Mouse (Mus musculus) thymus, postnatal 4 days (tissue): ENCODE results near the gene Radil.
A peak's percentile ranks its signal among the peaks of the same experiment; 100 is the strongest.

ENCODE experiments used
- DNase-seq: peaks from one replicate; pipeline ENCODE4 v3.0.0; 2021

Radil gene

DNA sequence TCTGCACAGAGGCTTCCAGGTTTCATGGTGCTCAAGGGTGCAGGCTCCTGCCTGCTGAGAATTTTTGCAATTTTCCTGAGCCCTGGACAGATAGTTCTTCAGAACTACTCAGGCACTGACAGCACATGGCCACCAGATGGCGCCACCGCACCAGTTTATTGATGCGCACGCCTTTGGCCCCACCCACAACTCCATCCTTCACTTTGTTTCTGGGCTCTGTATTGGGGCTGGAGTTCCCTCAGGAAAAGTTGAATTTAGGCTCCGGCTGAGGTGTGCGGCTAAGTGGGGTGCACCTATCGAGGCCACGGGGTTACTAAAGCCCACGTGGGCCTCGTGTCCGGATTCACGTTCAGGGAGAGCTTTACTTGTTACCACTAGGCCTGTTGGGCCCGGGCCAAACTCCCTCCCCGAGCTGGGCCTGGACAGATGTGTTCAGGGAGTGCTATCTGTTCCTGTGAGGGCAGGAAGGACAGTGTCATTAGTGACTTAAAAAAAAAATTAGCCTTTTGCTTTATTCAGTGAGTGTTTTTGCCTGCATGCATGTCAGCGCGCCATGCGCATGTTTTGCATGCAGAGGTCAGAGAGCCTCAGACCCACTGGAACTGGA lies 72.0 kb downstream of the Radil start:
- peak; percentile 90 for DNase-seq

DNA sequence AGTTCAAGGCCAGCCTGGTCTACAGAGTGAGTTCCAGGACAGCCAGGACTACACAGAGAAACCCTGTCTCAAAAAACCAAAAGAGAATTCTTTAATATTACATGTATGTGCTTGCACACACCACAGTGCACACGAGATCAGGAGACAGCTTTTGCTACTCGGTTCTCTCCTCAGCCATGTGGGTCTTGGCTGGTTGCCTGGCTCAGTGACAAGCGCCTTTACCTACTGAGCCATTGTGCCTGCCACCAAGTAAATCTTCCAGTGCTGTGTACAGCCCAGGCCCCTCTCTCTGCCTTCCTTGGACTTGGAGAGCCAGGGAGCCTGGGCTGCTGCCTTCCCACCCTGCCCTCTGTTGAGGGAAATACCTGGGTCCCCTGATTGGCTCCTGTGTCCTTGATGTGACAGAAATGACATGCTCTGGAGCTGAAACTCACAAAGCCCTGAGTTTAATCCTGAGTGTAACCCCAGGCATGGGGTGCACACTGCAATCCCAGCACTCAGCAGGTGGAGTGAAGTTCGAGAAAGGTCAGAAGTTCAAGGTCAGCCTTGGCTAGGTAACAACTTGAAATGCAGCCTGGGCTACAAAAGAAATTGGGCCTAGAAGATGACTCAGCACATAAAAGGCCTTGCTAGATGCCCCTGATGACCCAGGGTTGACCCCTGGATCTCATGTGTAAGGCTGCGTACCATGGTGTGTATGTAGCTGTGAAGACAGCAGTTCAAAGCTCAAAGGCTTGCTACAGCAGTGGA lies 72.9 kb downstream of the Radil start:
- no peak for DNase-seq

DNA sequence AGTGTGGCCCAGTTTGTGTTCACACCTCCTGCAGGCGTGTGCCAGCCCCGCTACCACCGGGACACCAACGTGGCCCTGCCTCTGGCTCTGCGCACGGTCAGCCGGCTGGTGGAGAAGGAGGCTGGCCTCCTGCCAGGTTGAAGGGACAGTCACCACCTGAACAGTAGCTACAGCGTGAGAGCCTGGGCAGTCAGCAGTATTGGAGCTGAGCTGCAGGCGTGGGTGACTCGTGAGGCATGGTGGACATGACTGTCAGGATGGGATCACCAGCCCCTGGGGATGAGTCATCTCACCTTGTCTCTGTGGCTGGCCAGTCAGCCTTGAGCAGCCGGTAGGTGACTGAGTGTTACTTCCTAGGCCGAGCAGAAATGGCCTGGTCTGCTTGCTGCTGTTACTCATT lies 73.6 kb downstream of the Radil start:
- no peak for DNase-seq

DNA sequence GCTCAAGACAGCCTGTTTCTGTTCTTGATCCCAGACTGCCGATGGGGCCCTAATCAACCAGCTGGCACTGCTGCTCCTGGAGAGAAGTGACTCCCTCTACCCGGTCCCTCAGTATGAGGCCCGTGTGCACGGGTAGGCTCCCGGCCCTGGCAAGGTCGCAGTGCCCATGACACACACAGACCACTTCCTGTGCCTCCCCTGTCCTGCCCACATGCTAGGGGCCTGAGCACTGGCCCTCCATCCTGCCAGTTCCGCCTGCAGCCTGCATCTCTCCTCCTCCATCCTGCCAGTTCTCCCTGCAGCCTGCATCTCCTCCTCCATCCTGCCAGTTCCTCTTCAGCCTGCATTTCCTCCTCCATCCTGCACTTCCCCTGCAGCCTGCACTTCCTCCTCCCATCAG lies 75.2 kb downstream of the Radil start:
- DNase-seq: no peak

DNA sequence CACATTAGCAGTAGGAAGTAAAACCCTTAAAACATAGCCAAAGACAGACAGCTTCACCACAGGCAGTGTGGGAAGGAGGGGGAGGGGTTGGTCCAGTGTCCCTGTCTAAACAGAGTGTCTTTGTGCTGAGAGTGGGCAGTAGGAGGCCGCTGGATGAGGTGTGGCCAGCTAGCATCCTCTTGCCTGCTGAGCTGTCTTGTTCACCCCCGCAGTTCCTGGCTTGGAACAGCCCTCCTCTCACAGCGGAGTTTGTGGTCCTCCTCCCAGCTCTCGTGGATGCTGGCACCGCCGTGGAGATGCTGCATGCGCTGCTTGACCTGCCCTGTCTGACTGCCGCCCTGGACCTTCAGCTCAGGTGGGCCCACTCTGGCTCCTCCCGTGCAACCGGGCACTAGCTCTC lies 77.2 kb downstream of the Radil start:
- no peak for DNase-seq

DNA sequence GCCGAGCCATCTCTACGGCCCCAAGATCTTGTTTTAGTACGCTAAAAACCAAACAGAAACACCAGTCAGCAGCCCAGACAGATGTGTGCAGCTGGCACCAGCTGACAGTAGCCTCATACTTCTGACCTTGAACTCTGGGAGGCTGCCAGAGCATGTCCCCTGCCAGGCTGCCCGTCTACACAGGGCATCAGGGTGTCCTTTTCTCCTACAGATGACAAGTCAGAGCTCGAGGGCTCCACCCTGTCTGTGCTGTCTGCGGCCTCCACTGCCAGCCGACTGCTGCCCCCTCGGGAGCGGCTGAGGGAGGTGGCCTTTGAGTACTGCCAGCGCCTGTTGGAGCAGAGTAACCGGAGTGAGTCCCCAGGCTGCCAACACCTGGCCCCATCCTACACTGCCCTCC lies 81.1 kb downstream of the Radil start:
- DNase-seq: no peak

DNA sequence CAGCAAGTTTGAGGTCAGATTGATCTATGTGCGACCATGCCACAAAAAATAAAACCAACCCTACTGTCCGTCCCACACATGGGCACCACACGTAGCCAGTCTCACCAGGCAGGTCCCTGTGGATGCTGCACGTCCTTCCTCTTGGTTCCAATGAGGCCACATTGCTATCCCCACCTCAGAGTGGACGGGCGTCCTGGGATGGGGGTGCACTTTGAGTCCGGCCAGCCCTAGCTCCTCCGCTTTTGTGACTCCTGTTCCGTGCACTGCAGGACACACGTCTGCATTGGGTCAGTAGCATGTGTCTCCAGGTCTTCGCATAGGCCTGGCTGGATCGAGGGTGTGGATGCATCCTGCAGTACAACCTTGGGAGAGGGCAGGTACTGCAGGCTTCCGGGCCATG lies 82.5 kb downstream of the Radil start:
- no peak for DNase-seq

DNA sequence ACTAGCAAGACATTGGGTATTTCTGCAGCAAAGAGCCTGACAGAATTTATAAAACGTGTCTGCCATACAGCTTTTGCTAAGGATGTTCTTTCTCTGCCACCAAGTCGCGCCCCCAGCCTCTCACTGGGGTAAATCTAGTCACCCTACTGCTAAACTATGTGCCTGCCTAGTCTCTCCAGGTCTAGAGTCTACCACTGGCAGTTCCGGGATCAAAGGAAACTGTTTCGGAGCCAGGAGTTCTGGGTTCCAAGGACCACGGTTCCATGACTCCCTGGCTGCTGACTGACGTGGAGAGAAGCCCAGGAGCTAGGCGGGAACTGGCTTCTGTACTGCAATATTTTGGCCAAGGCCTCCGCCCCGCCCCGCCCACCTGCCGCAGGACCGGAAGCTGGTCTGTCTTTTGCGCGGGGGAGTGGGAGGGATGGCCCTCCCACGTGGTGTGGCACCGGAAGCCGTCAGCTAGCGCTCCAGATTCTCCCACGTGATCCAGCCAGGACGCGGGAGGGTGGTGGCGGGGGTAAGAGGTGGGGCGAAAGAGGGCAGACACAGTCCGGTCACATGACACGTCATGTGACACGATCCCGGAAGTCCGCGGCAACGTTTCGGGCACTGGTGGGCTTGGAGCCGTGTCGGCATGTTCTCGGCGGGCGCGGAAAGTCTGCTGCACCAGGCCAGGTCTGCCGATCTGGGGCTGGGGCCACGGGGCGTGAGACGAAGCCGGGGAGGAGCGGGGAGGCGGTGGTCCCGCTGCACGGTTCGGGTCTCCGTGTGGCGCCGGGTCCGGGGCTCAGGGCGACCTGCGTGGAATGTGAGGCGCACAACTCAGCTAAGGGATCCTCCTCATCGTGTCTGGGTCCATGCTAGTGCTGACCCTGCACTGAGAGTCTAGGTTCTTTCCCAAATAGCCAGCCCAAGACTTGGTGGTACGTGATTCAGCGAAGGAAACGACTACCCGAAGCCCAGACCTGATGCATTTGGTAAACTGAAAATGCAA lies 87.1 kb downstream of the Radil start, which contains the start of gene Ap5z1:
Gene Ap5z1 (plus strand): TSS at position 484 of the 994 bp plus-strand sequence.
- peak; percentile 92 for DNase-seq

DNA sequence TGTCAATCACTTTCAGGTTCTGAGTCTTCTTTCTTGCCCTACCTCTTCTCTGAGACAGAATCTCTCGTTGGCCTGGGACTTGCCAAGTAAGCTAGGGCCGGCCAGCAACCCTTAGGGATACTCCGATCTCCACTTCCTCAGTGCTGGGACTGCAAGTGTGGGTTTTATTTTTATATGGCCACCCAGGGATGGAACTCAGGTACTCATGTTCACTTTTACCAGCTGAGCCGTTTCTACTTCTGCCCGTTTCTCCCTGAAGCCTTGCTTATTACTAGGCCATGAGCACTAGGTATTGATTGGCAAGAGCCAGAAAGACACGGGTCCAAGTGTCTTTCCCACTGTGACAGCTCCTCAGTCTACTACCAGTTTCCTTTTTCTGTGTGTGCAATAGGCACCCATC lies 87.9 kb downstream of the Radil start:
- DNase-seq: no peak

DNA sequence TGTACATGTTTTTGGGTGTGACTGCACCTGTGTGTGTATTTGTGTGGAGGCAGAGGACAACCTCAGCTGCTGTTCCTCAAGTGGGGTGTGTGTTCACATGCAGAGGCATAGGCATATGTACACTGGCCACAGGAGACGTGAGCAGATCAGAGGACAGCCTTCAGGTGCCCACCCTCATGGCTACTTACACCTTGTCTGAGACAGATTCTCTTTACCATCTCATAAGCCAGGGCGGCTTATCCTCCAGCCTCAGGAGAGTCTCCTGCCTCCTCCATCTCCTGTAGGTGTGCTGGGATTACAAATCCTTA lies 88.3 kb downstream of the Radil start:
- DNase-seq: no peak

DNA sequence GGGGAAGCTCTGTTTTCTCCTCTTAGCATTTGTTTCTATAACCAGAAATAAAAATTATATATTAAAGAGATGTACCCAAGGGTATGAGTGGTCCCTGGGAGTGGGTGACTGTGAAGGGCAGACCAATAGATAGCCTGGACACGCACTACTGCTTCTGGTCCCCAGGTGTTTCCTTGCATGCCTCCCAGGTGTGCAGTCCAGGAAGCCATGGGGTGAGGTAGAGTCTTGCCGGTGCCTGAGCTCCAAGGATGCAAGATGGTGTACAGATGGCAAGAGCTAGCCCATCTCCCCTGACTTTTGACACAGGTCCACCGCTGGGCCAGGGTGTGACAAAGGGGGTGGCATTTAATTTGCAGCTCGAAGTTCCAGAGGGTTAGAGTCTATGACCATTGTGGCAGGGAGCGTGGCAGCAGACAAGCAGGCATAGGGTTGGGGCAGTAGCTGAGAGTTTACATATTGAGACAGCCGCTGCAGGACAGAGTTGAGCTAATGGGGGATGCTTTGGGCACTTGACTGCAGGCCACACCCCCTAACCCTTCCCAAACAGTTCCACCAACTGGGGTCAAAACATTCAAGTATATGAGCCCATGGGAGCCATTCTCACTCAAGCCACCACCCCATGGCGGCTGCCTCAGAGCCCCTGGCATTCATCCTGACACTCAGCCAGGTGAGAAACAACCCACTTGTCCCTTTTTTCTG lies 88.8 kb downstream of the Radil start:
- DNase-seq: no peak

DNA sequence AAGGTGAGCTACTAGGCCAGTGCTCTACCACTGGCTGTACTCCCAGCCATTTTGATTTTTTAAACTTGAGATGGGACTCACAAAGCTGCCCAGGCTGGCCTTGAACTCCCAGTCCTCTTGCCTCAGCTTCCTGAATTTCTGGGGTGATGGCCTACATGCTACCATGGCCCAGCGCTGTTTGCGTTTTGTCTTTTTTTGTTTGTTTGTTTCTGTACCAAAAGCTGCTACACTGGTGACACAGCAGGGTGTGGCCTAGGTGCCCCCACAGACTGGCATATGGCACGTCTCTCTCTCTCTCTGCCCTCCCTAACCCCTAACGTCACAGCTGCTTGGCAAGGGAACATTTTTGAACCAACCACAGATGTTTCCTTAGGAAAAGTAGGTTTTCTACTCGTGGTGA lies 91.1 kb downstream of the Radil start:
- DNase-seq: no peak

DNA sequence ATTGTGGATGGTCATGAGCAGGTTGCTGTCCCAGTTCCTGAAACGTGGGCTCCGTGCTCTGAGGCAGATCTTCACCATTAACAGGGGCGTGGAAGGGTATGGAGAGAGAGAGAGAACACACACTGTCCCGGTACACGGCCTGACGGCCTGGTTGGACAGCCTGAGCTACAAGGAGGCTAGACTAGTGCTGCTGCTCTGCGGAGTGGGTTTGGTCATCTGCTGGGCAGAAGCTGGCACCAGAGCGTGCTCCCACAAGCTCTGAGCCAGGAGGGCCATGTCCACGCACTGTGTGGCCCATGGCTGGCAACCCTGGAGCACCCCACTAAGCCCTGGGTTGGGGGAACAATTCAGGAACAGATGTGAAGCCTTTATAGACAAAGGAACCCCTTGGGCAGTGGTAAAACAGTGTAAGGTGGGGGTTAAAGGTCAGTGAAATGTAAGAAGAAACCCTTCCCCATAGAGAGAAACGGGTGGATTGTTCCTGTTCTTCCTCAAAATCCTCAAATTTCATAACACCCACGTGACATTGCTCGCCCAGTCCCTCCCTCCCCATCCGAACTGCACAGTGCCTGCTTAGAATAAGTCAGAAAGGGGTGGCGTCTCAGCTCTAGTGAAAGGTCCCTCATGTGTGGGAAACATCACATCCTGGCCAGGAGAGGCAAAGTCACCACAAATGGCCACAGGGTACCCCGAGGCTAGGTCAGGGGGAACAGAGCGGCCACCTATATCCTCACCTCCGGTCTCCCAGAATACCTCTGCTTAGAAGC lies 91.9 kb downstream of the Radil start:
- DNase-seq: no peak

DNA sequence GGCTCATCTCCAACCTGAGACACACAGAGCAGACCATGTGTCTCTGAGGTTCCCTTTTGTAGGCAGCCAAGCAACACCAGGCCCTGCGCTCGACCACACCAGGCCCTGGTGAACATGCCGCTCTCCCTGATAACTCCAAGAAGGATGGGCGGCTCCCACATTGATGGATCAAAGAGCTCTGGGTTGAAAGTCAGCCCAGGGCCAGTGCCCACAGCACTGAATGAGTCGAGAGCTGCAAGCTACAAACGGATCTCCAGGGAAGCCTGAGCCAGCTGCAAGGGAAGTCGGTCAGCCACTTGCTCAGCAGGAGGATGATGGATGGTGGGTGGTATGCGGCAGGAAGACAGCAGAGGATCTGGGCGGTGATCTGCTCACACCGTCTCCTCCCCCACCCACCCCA lies 93.6 kb downstream of the Radil start:
- no peak for DNase-seq

DNA sequence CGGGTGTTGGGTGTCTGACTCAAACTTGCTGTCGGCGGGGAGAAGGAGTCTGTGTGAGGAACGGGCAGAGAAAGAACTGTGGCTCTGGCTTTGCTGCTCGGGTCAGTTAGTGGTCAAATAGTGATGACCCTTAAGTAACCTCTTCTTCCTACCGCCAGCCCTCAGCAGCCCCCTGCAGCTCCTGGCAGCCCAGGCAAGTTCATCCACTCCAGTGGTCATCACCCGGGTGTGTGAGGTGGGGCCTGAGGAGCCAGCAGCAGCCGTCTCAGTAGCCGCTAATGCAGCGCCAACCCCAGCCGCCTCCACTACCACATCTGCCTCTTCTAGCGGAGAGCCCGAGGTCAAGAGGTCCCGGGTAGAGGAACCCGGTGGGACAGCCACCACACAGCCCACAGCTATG lies 94.6 kb downstream of the Radil start:
- no peak for DNase-seq

DNA sequence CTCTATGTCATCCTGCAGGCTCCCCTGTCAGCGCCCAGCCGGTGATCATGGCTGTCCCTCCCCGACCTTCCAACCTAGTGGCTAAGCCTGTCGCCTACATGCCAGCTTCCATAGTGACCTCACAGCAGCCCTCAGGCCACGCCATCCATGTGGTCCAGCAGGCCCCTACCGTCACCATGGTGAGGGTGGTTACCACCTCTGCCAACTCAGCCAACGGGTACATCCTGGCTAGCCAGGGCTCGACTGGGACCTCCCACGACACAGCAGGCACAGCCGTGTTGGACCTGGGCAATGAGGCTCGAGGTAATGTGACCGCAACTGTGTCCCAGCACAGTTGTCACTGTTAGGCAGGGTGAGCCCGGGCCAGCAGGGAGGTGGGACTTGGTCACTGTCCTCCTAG lies 97.2 kb downstream of the Radil start:
- DNase-seq: no peak

DNA sequence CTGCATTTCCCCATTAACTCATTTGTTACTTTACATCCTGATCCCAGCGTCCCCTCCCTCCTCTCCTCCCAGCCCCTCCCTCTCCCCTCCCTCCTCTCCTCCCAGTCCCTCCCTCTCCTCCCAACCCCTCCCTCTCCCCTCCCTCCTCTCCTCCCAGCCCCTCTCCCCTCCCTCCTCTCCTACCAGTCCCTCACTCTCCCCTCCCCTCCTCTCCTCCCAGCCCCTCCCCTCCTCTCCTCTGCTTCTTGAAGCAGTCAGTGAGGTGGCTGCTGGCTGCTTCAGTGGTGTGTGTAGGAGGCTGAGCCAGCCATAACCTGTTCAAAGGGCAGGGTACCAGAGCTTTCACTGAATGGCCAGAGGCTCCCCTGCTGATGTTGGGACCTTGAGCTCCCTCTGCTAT lies 99.1 kb downstream of the Radil start:
- no peak for DNase-seq

DNA sequence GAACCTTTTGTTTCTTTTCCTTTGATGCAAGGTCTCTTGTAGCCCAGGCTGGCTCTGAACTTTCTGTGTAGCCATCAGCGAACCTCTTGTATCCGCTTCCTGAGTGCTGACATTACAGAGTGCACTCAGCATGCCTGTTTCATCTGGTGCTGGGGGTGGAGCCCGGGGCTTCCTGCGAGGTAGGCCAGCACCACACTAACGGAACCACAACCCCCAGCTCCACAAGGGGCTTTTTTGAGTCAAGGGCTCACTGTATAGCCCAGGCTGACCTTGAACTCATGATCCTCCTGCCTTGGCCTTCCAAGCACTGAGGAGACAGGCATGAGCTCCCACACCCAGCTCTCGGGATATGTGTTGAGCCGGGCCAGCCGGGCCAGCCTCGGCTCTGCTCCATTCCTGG lies 100.1 kb downstream of the Radil start:
- no peak for DNase-seq

DNA sequence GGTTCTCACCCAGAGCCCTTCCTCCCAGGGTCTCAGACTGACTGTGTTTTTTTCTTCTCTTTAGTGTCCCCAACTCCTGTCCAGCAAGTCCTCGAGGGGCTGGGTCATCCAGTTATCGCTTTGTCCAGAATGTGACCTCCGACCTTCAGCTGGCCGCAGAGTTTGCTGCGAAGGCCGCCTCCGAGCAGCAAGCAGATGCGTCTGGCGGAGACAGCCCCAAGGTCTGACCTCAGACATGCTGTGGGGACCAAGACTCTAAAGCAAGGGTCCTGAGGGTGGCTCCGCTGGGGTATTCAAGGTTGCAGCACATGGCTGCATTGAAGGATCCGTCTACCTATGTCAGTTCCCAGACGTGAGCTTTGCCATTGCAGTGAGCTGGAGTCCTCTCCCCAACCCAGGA lies 102.3 kb downstream of the Radil start:
- DNase-seq: no peak

DNA sequence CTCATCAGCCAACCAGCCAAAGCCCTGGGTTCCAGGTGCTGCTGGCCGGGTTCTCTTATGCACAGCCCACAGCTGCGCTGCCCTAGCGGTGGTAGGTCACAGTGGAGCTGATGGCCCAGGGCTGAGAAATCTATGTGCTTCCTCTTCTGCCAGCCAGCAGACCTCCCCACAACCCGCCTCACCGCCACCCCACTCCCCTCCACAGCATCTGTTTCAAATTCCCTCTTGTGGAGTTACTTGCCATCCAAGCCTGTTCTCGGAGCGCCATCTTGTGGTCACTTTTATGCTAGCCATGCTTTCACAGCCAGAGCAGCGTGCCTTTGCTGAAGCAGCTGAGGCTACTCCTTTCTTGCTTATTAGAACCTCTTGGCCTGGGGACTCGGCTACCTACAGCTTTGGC lies 102.8 kb downstream of the Radil start:
- DNase-seq: peak; percentile 93

DNA sequence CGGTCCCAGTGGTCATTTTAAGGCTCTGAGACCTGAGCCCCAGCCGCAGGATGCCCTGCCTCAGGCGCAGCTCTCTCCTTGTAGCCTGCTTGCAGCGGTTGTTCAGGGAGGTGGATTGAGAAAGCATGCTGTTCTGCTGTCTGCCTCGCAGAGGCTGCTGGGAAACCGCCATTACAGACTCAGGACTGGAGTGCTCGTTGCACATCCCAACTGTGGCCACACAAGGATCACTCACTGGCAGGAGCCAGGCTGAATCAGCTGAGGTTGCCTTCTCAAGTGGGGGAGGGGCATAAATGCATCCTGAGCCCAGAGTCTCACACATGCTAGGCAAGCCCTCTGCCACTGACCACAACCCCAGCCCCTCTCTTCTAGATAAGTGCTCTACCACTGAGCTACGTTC lies 105.2 kb downstream of the Radil start:
- DNase-seq: no peak

DNA sequence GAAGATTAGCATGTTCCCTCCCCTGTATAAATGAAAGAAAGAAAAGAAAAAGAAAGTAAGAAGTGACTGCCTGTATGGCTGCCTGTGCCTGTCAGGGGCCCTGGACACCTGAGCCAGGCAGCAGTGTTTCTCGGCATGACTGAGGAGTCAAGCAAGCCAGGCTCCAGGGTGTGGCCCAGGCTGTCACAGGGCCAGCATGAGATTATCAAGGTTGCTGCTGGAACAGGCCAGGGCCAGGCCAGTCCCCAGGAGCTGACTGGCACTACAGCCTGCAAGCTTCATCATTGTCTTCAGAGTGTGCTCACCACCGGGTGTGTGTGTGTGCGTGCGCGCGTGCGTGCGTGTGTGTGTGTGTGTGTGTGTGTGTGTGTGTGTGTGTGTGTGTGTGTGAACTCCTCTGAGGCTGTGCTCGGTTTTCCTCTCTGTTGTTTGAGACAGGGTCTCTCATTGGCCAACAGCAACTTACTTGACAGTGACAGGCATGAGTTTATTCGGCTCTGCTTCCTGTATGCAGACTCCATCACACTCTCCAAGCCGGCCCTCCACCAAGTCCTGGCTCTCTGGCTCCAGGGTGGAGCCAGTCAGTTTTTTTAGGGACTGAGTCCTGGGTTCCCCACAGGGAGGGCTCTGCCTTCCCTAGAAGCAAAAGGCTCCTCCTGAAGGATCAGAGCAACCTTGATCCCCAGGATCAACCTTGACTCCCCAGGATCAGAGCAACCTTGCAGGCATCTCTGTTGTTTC lies 105.9 kb downstream of the Radil start:
- no peak for DNase-seq
